Mouse (Mus musculus): ENCODE data around the gene Ankrd13d.

The Ankrd13d gene

GRCm38 (mm10) chr19:4227894-4228678, 54.9 kb downstream of the Ankrd13d start:
- peak; percentile 78 for DNase-seq (ENCODE audit: low read depth, low spot score)

GRCm38 (mm10) chr19:4227446-4227845, 55.5 kb downstream of the Ankrd13d start:
- DNase-seq (ENCODE audit: low read depth, low spot score): no peak

- no peak for DNase-seq (ENCODE audit: low read depth, low spot score)
These were observed 56.2 kb downstream of the Ankrd13d start for GRCm38 (mm10) chr19:4226779-4227178.

- no peak for DNase-seq (ENCODE audit: low read depth, low spot score)
These were observed 60.8 kb downstream of the Ankrd13d start for GRCm38 (mm10) chr19:4222165-4222564.

DNA sequence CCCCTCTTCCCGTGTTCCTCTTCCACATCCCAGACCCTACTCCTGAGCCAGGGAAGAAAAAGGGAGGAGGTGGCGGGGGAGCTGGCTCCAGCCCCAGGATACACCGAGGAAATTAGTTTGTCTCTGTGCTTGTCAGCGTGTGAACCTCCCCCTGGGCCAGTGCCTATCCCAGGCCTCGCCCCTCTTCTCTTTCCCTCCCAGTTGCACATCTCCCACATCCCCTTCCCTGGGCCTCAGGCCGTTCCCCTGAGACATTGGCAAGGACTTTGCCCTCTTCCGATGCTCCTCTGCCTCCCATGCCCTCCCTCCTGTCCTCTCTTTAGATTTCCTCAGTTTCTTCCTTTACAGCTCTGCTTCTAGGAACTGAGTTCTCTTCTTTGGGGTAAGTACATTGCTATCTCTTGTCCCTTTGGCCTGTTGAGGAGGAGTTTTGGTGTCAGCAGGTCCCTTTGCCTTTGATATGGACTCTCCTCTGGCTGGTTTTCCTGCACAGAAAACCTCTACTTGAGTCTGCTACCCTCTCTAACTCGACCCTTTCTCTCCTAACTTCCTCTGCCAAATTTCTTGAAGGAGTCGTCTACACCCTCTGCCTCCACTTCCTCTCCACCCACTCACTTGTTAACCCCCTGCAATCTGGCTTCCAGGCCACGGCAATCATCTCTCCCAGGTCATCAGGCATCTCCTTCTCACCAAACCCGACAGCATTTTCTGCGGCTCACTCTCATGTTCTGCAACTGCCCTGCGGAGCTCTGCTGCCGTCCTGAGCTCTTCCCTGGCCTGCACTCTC, 61.8 kb downstream of the Ankrd13d start:
- DNase-seq (ENCODE audit: low read depth, low spot score): no peak

GRCm38 (mm10) chr19:4220416-4220815, 62.5 kb downstream of the Ankrd13d start:
- no peak for DNase-seq (ENCODE audit: low read depth, low spot score)
